Mouse (Mus musculus): ENCODE measurements around the gene Ccdc190. TPM values are rescaled to one million over a fixed set of nuclear protein-coding genes. Genes with fewer than 3 reads are reported as not detected.
A peak's percentile ranks its signal among the peaks of the same experiment; 100 is the strongest.

Ccdc190 gene
- 0.25 TPM in 1 of 2 replicates, not detected in the other for polyA plus RNA-seq (2015; fragmentation: Nextera tagmentation; extraction: Ambion mirVana)

- Histone ChIP-seq H3K4me2 (replicated peaks; ENCODE audit: low read depth, low read length) (peak within 1 kb of the TSS; percentile 36; the same call in 1 of the 2 replicates), H3K27ac (ENCODE audit: low read length) (no peak within 1 kb of the TSS), H3K4me1 (ENCODE audit: insufficient read depth, low read depth, low read length) (no peaks in the 10 kb centered on the region), H3K9me3 (ENCODE audit: low read length) (no peaks in the 10 kb centered on the region), H3K27me3 (replicated peaks; ENCODE audit: insufficient read depth, low read length) (no peaks in the 10 kb centered on the region), H3K9ac (replicated peaks; ENCODE audit: low read depth) (no peak within 1 kb of the TSS), H3K36me3 (ENCODE audit: insufficient read depth, low read length) (no peaks in the 10 kb centered on the region), H3K4me3 (ENCODE audit: low read depth, low read length) (no peak within 1 kb of the TSS)
- ATAC-seq (peak; percentile 37; the same call in 1 of the 2 replicates), DNase-seq (ENCODE audit: low spot score) (no peak)
- 14% methylated on average over 12 of the region's 12 CpGs for WGBS
- no peak for TF ChIP-seq EP300 (IDR thresholded peaks at IDR 0.05)
- no peak for TF ChIP-seq CTCF (IDR thresholded peaks at IDR 0.05)
These were observed at the start of gene Ccdc190 for GRCm38 (mm10) chr1:169928454-169928971. Gene Ccdc190 (plus strand): TSS chr1:169928648.

GRCm38 (mm10) chr1:169879060-169879459 is 49.4 kb upstream of the Ccdc190 start:
- H3K9ac ChIP-seq (replicated peaks; ENCODE audit: low read depth) = no peak overlapping the region
- H3K4me2 ChIP-seq (replicated peaks; ENCODE audit: low read depth, low read length) = no peak overlapping the region
- no peak for ATAC-seq
- WGBS = 75% methylated on average over 4 of the region's 4 CpGs
- no peaks in the 10 kb centered on the region for H3K4me1 ChIP-seq (ENCODE audit: insufficient read depth, low read depth, low read length)
- no peaks in the 10 kb centered on the region for H3K9me3 ChIP-seq (ENCODE audit: low read length)
- H3K27me3 ChIP-seq (replicated peaks; ENCODE audit: insufficient read depth, low read length) = no peaks in the 10 kb centered on the region
- no peaks in the 10 kb centered on the region for H3K36me3 ChIP-seq (ENCODE audit: insufficient read depth, low read length)
- DNase-seq (ENCODE audit: low spot score) = no peak
- no peak overlapping the region for H3K4me3 ChIP-seq (ENCODE audit: low read depth, low read length)
- H3K27ac ChIP-seq (ENCODE audit: low read length) = no peak overlapping the region
- TF ChIP-seq CTCF (IDR thresholded peaks at IDR 0.05) (no peak), EP300 (IDR thresholded peaks at IDR 0.05) (no peak)

GRCm38 (mm10) chr1:169880181-169880580 is 48.3 kb upstream of the Ccdc190 start:
- Histone ChIP-seq H3K36me3 (ENCODE audit: insufficient read depth, low read length) (no peaks in the 10 kb centered on the region), H3K27ac (ENCODE audit: low read length) (no peak overlapping the region), H3K4me3 (ENCODE audit: low read depth, low read length) (no peak overlapping the region), H3K27me3 (replicated peaks; ENCODE audit: insufficient read depth, low read length) (no peaks in the 10 kb centered on the region), H3K4me2 (replicated peaks; ENCODE audit: low read depth, low read length) (no peak overlapping the region), H3K9ac (replicated peaks; ENCODE audit: low read depth) (no peak overlapping the region), H3K9me3 (ENCODE audit: low read length) (no peaks in the 10 kb centered on the region), H3K4me1 (ENCODE audit: insufficient read depth, low read depth, low read length) (no peaks in the 10 kb centered on the region)
- 87% methylated on average over 5 of the region's 5 CpGs for WGBS
- ATAC-seq (no peak), DNase-seq (ENCODE audit: low spot score) (no peak)
- TF ChIP-seq EP300 (IDR thresholded peaks at IDR 0.05) (no peak), CTCF (IDR thresholded peaks at IDR 0.05) (no peak)

- DNase-seq (ENCODE audit: low spot score) = peak; percentile 33
- Histone ChIP-seq H3K4me1 (ENCODE audit: insufficient read depth, low read depth, low read length) (no peaks in the 10 kb centered on the region), H3K9me3 (ENCODE audit: low read length) (no peaks in the 10 kb centered on the region), H3K9ac (replicated peaks; ENCODE audit: low read depth) (no peak overlapping the region), H3K27ac (ENCODE audit: low read length) (no peak overlapping the region), H3K4me2 (replicated peaks; ENCODE audit: low read depth, low read length) (no peak overlapping the region), H3K4me3 (ENCODE audit: low read depth, low read length) (no peak overlapping the region), H3K27me3 (replicated peaks; ENCODE audit: insufficient read depth, low read length) (no peaks in the 10 kb centered on the region), H3K36me3 (ENCODE audit: insufficient read depth, low read length) (no peaks in the 10 kb centered on the region)
- TF ChIP-seq EP300 (IDR thresholded peaks at IDR 0.05) = no peak
- TF ChIP-seq CTCF (IDR thresholded peaks at IDR 0.05) = peak; percentile 20; the same call in 1 of the 2 replicates
- WGBS = 48% methylated on average over 5 of the region's 5 CpGs
- peak; percentile 47; the same call in 1 of the 2 replicates for ATAC-seq
These were observed 45.3 kb upstream of the Ccdc190 start for GRCm38 (mm10) chr1:169883081-169883565.

- Histone ChIP-seq H3K4me2 (replicated peaks; ENCODE audit: low read depth, low read length) (no peak overlapping the region), H3K4me3 (ENCODE audit: low read depth, low read length) (no peak overlapping the region), H3K9ac (replicated peaks; ENCODE audit: low read depth) (no peak overlapping the region), H3K36me3 (ENCODE audit: insufficient read depth, low read length) (no peaks in the 10 kb centered on the region), H3K27me3 (replicated peaks; ENCODE audit: insufficient read depth, low read length) (no peaks in the 10 kb centered on the region), H3K9me3 (ENCODE audit: low read length) (no peaks in the 10 kb centered on the region), H3K27ac (ENCODE audit: low read length) (no peak overlapping the region), H3K4me1 (ENCODE audit: insufficient read depth, low read depth, low read length) (no peaks in the 10 kb centered on the region)
- DNase-seq (ENCODE audit: low spot score) = peak; percentile 6
- no peak for TF ChIP-seq EP300 (IDR thresholded peaks at IDR 0.05)
- no peak for TF ChIP-seq CTCF (IDR thresholded peaks at IDR 0.05)
- no peak for ATAC-seq
- WGBS = 55% methylated on average over 2 of the region's 2 CpGs
These were observed 39.2 kb upstream of the Ccdc190 start for GRCm38 (mm10) chr1:169889250-169889649.

- TF ChIP-seq CTCF (IDR thresholded peaks at IDR 0.05) (no peak), EP300 (IDR thresholded peaks at IDR 0.05) (no peak)
- 72% methylated on average over 2 of the region's 2 CpGs for WGBS
These were observed 34.5 kb upstream of the Ccdc190 start for GRCm38 (mm10) chr1:169893976-169894375.

More at GRCm38 (mm10) chr1:169893976-169894375, 34.5 kb upstream of the Ccdc190 start:
- no peak overlapping the region for H3K4me3 ChIP-seq (ENCODE audit: low read depth, low read length)
- H3K4me2 ChIP-seq (replicated peaks; ENCODE audit: low read depth, low read length) = no peak overlapping the region
- H3K9ac ChIP-seq (replicated peaks; ENCODE audit: low read depth) = no peak overlapping the region
- H3K27me3 ChIP-seq (replicated peaks; ENCODE audit: insufficient read depth, low read length) = no peaks in the 10 kb centered on the region
- no peak overlapping the region for H3K27ac ChIP-seq (ENCODE audit: low read length)
- no peak for DNase-seq (ENCODE audit: low spot score)
- no peak for ATAC-seq
- no peaks in the 10 kb centered on the region for H3K36me3 ChIP-seq (ENCODE audit: insufficient read depth, low read length)
- H3K4me1 ChIP-seq (ENCODE audit: insufficient read depth, low read depth, low read length) = no peaks in the 10 kb centered on the region
- H3K9me3 ChIP-seq (ENCODE audit: low read length) = no peaks in the 10 kb centered on the region

Measured in lung, postnatal 0 days (tissue).